Mouse (Mus musculus) hindbrain, embryonic 13.5 days (tissue): ENCODE measurements around the gene Bcl6b. TPM values are rescaled to one million over a fixed set of nuclear protein-coding genes. Genes with fewer than 3 reads are reported as not detected.
A peak's percentile ranks its signal among the peaks of the same experiment; 100 is the strongest.

ENCODE experiments used
- ATAC-seq: fragments of 200-750 bp; cut with Nextera tagmentation; 2 replicates; pipeline ENCODE4 v1.8.0; 2017; ENCODE audit warnings: moderate TSS enrichment; ENCODE audit not compliant: low FRiP score
- H3K27ac ChIP-seq: fragments of 300-500 bp; sonication (generic); 2 replicates; pipeline ENCODE4 v1.5.1; 2015; ENCODE audit warnings: inconsistent platforms, mild to moderate bottlenecking, moderate library complexity
- H3K27me3 ChIP-seq: fragments of 300-500 bp; sonication (generic); 2 replicates; pipeline ENCODE4 v1.6.1; 2015; ENCODE audit warnings: mild to moderate bottlenecking, inconsistent platforms
- H3K36me3 ChIP-seq: fragments of 300-500 bp; sonication (generic); 2 replicates; pipeline ENCODE4 v1.6.1; 2015; ENCODE audit warnings: mild to moderate bottlenecking, inconsistent platforms
- H3K4me1 ChIP-seq: fragments of 300-500 bp; sonication (generic); replicated peaks from 2 replicates; pipeline ENCODE4 v1.6.1; 2015; ENCODE audit warnings: inconsistent platforms
- H3K4me2 ChIP-seq: fragments of 300-500 bp; sonication (generic); 2 replicates; pipeline ENCODE4 v1.6.1; 2015; ENCODE audit warnings: inconsistent platforms, mild to moderate bottlenecking, moderate library complexity
- H3K4me3 ChIP-seq: fragments of 300-500 bp; sonication (generic); 2 replicates; pipeline ENCODE4 v1.5.1; 2015; ENCODE audit warnings: mild to moderate bottlenecking, inconsistent platforms
- H3K9ac ChIP-seq: fragments of 300-500 bp; sonication (generic); 2 replicates; pipeline ENCODE4 v1.6.1; 2015; ENCODE audit warnings: mild to moderate bottlenecking, inconsistent platforms
- H3K9me3 ChIP-seq: fragments of 300-500 bp; sonication (generic); 2 replicates; pipeline ENCODE4 v1.6.1; 2016; ENCODE audit warnings: inconsistent platforms
- WGBS: fragments of 180-500 bp; shearing (Covaris S2); methylation state at CpG from one replicate; pipeline ENCODE4 v1.1.7; 2015; 5-methylcytosine and 5-hydroxymethylcytosine counted together
- polyA plus RNA-seq: library from polyadenylated mRNA; unstranded; fragments of >200 nt; fragmentation: Nextera tagmentation; extraction: Ambion mirVana; gene quantifications from 2 replicates; pipeline ENCODE4 v1.2.1, GENCODE M21; 2015

Gene Bcl6b
- polyA plus RNA-seq, 1 experiment from 2014 or later, result 5.5 TPM

DNA sequence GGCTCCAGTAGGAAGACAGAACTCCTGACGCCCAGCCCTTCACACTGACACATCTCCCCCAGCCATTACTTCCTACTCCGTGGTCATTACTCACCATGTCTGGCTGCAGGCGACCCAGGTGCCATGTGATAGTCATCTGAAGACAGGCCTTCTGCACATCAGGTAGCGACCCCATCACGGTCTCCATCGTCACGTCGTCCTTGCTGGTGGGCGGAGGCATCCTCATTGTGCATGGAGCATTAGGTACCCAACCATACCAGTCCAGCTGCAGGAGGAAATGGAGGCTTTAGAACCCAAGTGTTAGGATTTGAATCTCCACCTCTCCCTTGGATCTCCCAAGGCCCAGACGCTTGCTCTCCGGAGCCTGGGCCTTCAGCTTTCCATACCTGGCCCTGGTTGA, 13.0 kb upstream of the Bcl6b start:
- Histone ChIP-seq H3K9me3 (no peaks in the 10 kb centered on the region), H3K9ac (no peak overlapping the region), H3K36me3 (no peaks in the 10 kb centered on the region), H3K27ac (no peak overlapping the region), H3K27me3 (peaks cover 25% of the 10 kb centered on the region), H3K4me2 (no peak overlapping the region), H3K4me1 (peaks cover 21% of the 10 kb centered on the region), H3K4me3 (no peak overlapping the region)
- ATAC-seq, result no peak
- WGBS, result 72% methylated on average over 11 of the region's 11 CpGs

DNA sequence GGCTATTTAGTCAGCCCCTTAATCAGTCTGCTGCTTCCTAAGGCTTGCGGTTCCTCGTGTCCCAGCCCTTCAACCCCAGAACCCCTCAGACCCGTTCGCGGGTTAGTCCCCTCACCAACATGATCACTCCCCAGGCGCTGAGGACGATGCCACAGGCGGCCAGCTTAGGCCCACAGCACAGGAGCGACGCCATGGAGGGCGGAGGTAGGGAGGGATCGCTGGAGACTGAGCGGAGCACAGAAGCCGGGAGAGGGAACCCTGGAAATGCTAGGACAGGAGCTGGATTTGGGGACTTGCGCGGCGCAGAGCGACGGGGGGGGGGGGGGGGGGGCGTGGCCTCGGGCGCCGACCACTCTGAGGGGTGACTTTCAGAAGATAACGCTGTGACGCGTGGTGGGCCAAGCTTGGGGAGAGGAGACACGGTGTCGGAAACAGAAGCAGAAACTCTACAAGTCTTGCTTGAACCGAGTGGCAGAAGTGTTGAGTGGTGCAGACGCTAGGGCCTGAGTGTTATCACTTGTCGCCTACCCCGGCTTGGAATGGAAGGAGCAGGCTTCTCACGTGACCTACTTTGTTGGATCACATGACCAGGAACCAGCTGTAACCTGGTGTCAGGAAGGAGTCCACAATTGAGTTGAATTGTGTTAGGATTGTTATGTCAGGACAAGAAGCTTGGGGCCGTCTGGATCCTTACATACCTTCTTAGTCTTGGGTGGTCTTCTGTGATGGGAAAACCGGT, 10.1 kb upstream of the Bcl6b start, which contains the start of the genes Gm21988 and Rnasek:
Gene Gm21988, minus strand, starts transcription at position 290 of the 739 bp plus-strand sequence.
Gene Rnasek, minus strand, starts transcription at position 302 of the 739 bp plus-strand sequence.
- Histone ChIP-seq H3K27me3 (peaks cover 11% of the 10 kb centered on the region; the same call in 1 of the 2 replicates), H3K27ac (peak within 1 kb of the TSS; percentile 95), H3K9me3 (no peaks in the 10 kb centered on the region), H3K4me2 (peak within 1 kb of the TSS; percentile 94), H3K4me1 (peaks cover 40% of the 10 kb centered on the region), H3K36me3 (peaks cover 13% of the 10 kb centered on the region), H3K9ac (peak within 1 kb of the TSS; percentile 95), H3K4me3 (peak within 1 kb of the TSS; percentile 93)
- under 1% methylated on average over 32 of the region's 35 CpGs for WGBS
- ATAC-seq, result peak; percentile 24

DNA sequence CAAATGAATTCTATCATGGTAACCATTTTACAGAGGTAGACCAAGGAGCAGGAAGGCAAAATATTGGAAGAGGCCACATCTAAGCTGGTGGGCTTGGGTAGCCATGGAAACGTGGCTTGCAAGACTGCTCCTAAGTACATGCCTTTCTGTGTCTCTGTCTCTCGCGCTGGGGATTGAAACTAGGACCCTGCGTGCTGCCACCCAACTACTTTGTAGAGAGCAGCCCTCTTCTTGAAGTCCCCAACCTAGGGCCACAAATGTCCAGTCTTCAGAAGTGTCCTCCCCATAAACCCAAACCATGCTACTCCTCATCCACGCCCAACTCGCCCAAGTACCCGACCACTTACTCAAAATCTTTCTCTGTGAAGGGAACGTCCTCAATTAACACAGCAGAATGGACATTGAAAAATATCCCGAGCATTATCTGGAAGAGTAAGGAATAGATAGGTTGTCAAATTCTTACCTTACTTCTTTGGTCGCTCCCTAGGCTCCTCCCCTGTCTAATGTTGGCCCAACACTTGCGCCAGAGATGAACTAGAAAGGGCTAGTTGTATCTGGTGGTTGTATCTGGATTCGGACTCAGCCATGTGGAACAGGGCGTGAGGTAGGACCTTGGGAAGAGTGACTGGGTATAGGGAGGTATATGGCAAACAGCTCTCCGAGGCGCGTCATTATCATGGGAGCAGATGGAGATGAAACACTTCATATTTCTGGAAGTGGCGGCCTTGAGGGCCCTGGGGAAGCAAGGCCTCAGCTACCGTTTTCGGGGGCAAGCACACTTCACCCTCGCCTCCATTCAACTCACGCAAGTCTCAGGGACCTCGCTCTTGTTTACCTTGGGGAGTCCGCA, 9.2 kb upstream of the Bcl6b start:
- ATAC-seq, result no peak
- Histone ChIP-seq H3K4me3 (peak overlapping the region; percentile 93), H3K9ac (peak overlapping the region; percentile 95), H3K36me3 (peaks cover 21% of the 10 kb centered on the region), H3K27ac (peak overlapping the region; percentile 95), H3K9me3 (no peaks in the 10 kb centered on the region), H3K27me3 (peaks cover 4% of the 10 kb centered on the region; the same call in 1 of the 2 replicates), H3K4me1 (peaks cover 40% of the 10 kb centered on the region), H3K4me2 (peak overlapping the region; percentile 94)
- WGBS, result 12% methylated on average over 23 of the region's 23 CpGs

DNA sequence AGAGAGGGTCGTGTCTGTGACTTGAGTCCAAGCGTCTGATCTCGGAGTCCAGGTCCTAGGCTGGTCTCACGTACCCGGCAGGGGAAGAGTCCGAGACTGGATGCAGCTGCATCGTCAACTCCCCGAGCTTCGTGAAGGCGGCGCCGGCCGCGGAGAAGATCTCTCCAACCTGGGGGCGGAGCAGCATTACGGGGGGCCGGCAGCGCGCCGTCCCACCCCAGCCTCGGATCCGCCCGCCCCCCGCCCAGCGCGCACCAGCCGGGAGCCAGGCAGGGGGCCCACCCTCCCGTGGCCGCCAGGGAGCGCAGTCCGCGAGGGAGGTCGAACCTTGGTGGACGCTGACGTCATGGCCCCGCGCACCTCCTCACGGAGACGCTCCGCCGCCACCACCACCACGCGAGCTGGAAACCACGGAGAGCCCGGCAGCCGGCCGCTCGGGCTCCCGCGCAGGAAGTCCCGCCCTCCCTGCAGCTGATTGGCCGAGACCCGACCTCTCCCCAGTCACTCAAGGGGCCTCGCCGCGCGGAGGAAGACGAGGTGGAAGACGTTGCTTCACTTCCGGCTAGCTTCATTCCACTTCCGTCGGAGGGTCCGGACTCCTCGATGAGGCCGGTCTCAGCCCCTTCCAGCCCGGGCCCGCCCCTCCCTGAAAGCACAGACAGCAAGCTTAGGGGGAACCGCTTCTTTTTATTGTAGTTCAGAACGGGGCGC, 8.0 kb upstream of the Bcl6b start, which contains the start of gene 0610010K14Rik:
Gene 0610010K14Rik, minus strand, starts transcription at position 458 of the 711 bp plus-strand sequence.
- ATAC-seq, result peak; percentile 93
- Histone ChIP-seq H3K27me3 (0 out of 2 replicates have a peak, but pooled peaks cover 1% of the 10 kb centered on the region), H3K9me3 (no peaks in the 10 kb centered on the region), H3K36me3 (peaks cover 21% of the 10 kb centered on the region), H3K4me3 (peak within 1 kb of the TSS; percentile 93), H3K4me1 (peaks cover 47% of the 10 kb centered on the region), H3K4me2 (peak within 1 kb of the TSS; percentile 94), H3K9ac (peak within 1 kb of the TSS; percentile 95), H3K27ac (peak within 1 kb of the TSS; percentile 95)
- WGBS, result under 1% methylated on average over 66 of the region's 70 CpGs

DNA sequence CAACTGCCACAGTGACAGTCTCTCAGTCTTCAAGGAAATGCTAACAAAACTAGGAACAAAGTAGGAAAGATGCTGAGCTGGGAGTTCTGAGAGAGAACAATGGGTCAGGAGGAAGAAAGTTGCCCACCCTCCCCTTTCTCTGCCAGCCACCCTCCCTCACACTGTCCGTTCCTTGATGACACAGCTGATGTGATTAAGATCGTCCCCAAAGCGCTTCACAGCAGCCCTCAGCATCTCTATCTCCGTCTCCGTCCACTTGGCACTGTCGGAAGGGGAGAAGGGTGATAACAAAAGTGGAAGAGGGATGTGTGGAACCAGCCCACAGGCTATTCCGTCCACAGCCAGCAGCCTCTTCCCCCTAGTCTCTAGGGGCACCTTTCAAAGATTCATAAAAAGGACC, 7.1 kb upstream of the Bcl6b start:
- WGBS, result 35% methylated on average over 7 of the region's 7 CpGs

DNA sequence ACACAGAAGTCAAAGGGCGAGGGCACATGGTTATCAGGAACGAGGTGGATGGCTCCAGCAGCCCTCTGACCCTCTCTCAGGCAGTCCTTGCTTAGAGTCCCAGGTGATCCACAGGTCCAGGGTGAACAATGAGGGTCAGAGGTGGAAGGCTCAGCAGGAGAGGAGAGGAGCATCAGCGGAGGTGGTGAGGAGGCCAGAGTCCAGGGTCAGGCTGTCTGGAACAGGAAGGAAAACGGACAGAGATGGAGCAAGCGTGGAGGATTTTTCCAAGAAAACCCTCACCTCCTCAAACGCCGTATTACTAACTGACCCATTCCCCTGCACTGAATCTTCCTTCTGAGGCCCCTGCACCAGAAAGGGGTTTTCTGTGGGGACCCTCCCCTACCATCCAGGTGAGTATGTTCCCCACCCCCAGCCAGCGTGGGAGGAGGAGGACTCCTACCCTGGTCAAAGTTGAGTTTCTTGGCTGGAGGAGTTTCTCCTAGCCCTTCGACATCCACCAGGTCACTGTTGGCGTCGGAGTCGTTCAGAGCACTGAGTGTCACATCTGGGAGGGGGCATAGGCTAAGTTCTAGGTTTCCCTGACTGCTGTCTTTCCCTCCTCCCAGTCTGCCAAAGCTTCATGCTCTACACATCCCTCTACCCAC, 5.8 kb upstream of the Bcl6b start:
- WGBS, result 91% methylated on average over 12 of the region's 12 CpGs
- Histone ChIP-seq H3K4me2 (no peak overlapping the region), H3K9ac (no peak overlapping the region; the same call in 1 of the 2 replicates), H3K27me3 (peaks cover 15% of the 10 kb centered on the region), H3K27ac (no peak overlapping the region), H3K4me3 (no peak overlapping the region), H3K36me3 (peaks cover 21% of the 10 kb centered on the region), H3K9me3 (no peaks in the 10 kb centered on the region), H3K4me1 (peaks cover 49% of the 10 kb centered on the region)
- no peak for ATAC-seq

More for the DNA sequence above, 7.1 kb upstream of the Bcl6b start:
- peak overlapping the region; percentile 95 for H3K27ac ChIP-seq
- no peaks in the 10 kb centered on the region for H3K9me3 ChIP-seq
- H3K27me3 ChIP-seq, result peaks cover 2% of the 10 kb centered on the region; the same call in 1 of the 2 replicates
- peaks cover 21% of the 10 kb centered on the region for H3K36me3 ChIP-seq
- no peak for ATAC-seq
- H3K4me3 ChIP-seq, result peak overlapping the region; percentile 93
- H3K9ac ChIP-seq, result peak overlapping the region; percentile 95
- H3K4me1 ChIP-seq, result peaks cover 53% of the 10 kb centered on the region
- H3K4me2 ChIP-seq, result peak overlapping the region; percentile 94

DNA sequence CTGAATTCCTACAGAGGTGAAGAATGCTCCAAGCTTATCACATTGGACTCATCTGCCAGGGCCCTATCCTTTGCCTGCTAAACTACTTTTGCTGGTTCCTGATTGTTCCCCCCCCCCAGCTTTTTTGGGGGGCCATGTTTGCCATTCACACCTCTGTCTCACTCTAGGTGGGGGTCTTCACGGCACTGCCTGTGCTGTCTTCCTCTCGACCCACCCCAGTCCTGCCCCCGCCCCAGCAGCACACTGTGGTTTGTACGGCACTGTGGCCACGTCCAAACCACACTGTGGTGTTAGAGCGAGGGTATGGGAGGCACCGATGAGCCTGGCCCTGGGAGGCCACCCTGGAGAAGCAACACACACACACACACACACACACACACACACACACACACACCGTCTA, 4.9 kb upstream of the Bcl6b start:
- H3K9ac ChIP-seq, result no peak overlapping the region
- ATAC-seq, result no peak
- 88% methylated on average over 8 of the region's 8 CpGs for WGBS
- no peak overlapping the region for H3K4me3 ChIP-seq
- peaks cover 21% of the 10 kb centered on the region for H3K36me3 ChIP-seq
- H3K27ac ChIP-seq, result no peak overlapping the region
- H3K4me1 ChIP-seq, result peaks cover 56% of the 10 kb centered on the region
- H3K4me2 ChIP-seq, result no peak overlapping the region
- H3K9me3 ChIP-seq, result no peaks in the 10 kb centered on the region
- H3K27me3 ChIP-seq, result peaks cover 24% of the 10 kb centered on the region

DNA sequence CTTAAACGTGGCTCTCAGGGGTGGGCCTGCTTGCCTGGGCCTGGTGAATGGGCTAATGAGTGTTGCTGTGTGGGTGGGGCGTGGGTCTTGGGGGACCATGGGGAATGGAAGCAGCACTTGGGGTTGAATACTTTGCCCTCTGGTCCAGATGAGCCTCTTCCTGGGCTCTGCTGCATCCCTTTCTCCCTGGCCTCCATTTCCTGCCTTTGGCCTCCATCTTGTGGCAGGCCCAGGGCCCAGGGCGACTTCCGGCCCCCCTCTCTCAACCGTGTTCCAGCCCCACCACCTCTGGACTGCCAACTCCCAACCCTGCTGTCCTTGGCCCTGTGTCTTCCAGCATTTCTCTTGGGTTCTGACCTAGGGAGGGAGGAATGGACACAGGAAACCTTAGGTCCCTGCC, 4.4 kb upstream of the Bcl6b start:
- Histone ChIP-seq H3K4me2 (no peak overlapping the region), H3K27me3 (peaks cover 29% of the 10 kb centered on the region), H3K4me1 (peaks cover 58% of the 10 kb centered on the region), H3K9me3 (no peaks in the 10 kb centered on the region), H3K36me3 (peaks cover 21% of the 10 kb centered on the region), H3K9ac (no peak overlapping the region), H3K27ac (no peak overlapping the region), H3K4me3 (no peak overlapping the region)
- 56% methylated on average over 5 of the region's 5 CpGs for WGBS
- ATAC-seq, result no peak

DNA sequence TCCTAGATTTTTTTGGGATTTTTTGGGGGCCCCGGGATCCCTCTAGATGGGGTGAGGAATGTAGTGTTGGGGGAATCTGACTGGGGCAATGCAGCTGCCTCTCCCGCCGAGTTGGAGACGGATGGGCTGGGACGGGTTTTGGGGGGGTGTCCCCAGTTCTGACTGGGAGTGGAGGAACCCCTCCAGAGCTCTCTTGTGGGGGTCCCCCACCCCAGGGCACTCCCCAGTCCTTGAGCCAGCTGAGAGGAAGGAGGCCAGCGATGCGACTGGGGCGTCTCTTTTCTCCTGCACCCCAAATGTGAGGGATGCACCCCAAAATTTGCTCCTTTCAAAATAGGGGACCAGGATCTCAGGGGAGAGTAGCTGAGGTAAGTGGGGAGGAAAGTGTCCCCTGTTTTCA, 3.4 kb upstream of the Bcl6b start:
- WGBS, result 42% methylated on average over 8 of the region's 8 CpGs
- peaks cover 21% of the 10 kb centered on the region for H3K36me3 ChIP-seq
- ATAC-seq, result no peak
- peak overlapping the region; percentile 31 for H3K4me3 ChIP-seq
- no peak overlapping the region for H3K27ac ChIP-seq
- H3K9ac ChIP-seq, result peak overlapping the region; percentile 70
- no peaks in the 10 kb centered on the region for H3K9me3 ChIP-seq
- H3K4me2 ChIP-seq, result peak overlapping the region; percentile 53
- H3K4me1 ChIP-seq, result peaks cover 56% of the 10 kb centered on the region
- H3K27me3 ChIP-seq, result peaks cover 39% of the 10 kb centered on the region

DNA sequence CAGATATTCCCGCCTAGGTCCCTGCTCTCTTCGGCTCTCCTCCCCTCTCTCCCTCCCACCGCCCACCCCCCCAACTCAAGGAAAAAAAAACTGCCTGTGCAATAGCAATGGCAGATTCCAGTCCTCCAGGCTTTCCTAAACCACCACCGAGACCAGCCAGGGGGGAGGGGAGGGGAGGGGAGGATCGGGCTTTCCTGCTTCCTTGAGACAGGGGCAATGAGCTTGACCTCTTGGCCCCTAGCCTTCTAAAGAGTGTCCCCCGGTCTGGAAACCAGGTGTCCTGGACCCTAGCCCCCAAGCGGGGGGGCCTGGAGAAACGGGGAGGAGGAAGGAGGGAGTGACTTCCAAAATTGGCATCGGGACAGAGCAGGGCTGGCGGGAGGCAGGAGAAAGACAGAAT, 2.9 kb upstream of the Bcl6b start:
- peaks cover 43% of the 10 kb centered on the region for H3K27me3 ChIP-seq
- H3K27ac ChIP-seq, result no peak overlapping the region
- peaks cover 56% of the 10 kb centered on the region for H3K4me1 ChIP-seq
- no peaks in the 10 kb centered on the region for H3K9me3 ChIP-seq
- WGBS, result 11% methylated on average over 7 of the region's 10 CpGs
- H3K4me3 ChIP-seq, result peak overlapping the region; percentile 31
- peak overlapping the region; percentile 70 for H3K9ac ChIP-seq
- H3K4me2 ChIP-seq, result peak overlapping the region; percentile 53
- no peak for ATAC-seq
- peaks cover 21% of the 10 kb centered on the region for H3K36me3 ChIP-seq

DNA sequence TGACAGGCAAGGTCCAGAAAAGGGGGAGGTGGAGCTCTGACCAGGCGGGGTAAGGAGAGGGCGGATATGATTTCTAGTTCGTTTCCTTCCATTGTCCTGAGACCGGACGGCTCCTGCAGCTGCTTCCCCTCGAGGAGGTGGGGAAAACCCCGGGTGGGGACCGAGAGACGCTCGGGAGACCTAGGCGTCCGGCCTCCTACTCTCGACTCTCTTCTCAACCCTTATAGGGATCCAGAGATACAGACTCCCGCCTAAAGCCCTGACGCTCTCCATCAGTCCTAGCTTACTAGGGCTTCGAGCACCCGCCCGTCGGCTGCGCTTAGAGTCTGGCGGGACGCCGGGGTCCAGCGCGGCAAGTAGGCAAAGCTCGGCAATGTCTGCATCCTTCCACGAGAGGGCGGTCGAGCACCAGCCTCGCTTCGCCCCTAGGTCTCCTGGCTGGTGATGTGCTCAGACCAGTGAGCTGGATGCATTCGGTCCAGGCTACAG, 685 bp upstream of the Bcl6b start:
- peak overlapping the region; percentile 51 for H3K4me2 ChIP-seq
- no peak for ATAC-seq
- peaks cover 51% of the 10 kb centered on the region for H3K4me1 ChIP-seq
- H3K4me3 ChIP-seq, result peak overlapping the region; percentile 29
- under 1% methylated on average over 32 of the region's 32 CpGs for WGBS
- peaks cover 66% of the 10 kb centered on the region for H3K27me3 ChIP-seq
- no peaks in the 10 kb centered on the region for H3K9me3 ChIP-seq
- H3K27ac ChIP-seq, result 0 out of 2 replicates have a peak overlapping the region, but pooled peaks have one; percentile 5
- no peak overlapping the region for H3K9ac ChIP-seq
- H3K36me3 ChIP-seq, result peaks cover 14% of the 10 kb centered on the region
